Mouse (Mus musculus) bone marrow macrophage, adult 2 months (primary cell): ENCODE data around the gene Olfr160. TPM values are rescaled to one million over a fixed set of nuclear protein-coding genes. Genes with fewer than 3 reads are reported as not detected.

Source experiments
- H3K27ac ChIP-seq: 2 replicates; pipeline ENCODE4 v1.5.1; 2012; ENCODE audit warnings: low read depth, low read length; ENCODE audit not compliant: insufficient read depth
- H3K4me1 ChIP-seq: 2 replicates; pipeline ENCODE4 v1.6.1; 2012; ENCODE audit warnings: low read length; ENCODE audit not compliant: control insufficient read depth, insufficient read depth
- H3K4me3 ChIP-seq: 2 replicates; pipeline ENCODE4 v1.5.1; 2012; ENCODE audit warnings: mild to moderate bottlenecking, low read length, moderate library complexity; ENCODE audit not compliant: insufficient read depth
- CTCF ChIP-seq: IDR thresholded peaks from 2 replicates; pipeline ENCODE4 v1.5.1; 2012; ENCODE audit warnings: low read depth, mild to moderate bottlenecking, low read length, moderate library complexity
- POLR2A ChIP-seq: IDR thresholded peaks from 2 replicates; pipeline ENCODE4 v1.6.1; 2012; ENCODE audit warnings: mild to moderate bottlenecking, low read depth, low read length, borderline replicate concordance
- polyA plus RNA-seq: library from polyadenylated mRNA; stranded (reverse); fragments of >200 nt; gene quantifications from 2 replicates; pipeline ENCODE4 v1.2.4, GENCODE M21; 2012; ENCODE audit not compliant: missing spikeins, insufficient read depth, insufficient read length

Olfr160 gene
- polyA plus RNA-seq, 1 experiment = not detected

- no peaks in the 10 kb centered on the region for H3K4me1 ChIP-seq
- no peak overlapping the region for H3K27ac ChIP-seq
- no peak for TF ChIP-seq POLR2A
- TF ChIP-seq CTCF = no peak
- no peak overlapping the region for H3K4me3 ChIP-seq
Measured at GRCm38 (mm10) chr9:37687288-37687940, 28.6 kb downstream of the Olfr160 start.

GRCm38 (mm10) chr9:37681123-37681522 is 34.9 kb downstream of the Olfr160 start:
- Histone ChIP-seq H3K27ac (no peak overlapping the region), H3K4me3 (no peak overlapping the region), H3K4me1 (no peaks in the 10 kb centered on the region)
- TF ChIP-seq CTCF (no peak), POLR2A (no peak)

GRCm38 (mm10) chr9:37675287-37675686 is 40.8 kb downstream of the Olfr160 start:
- TF ChIP-seq POLR2A (no peak), CTCF (no peak)
- Histone ChIP-seq H3K4me1 (no peaks in the 10 kb centered on the region), H3K4me3 (no peak overlapping the region), H3K27ac (no peak overlapping the region)

- Histone ChIP-seq H3K4me3 (no peak overlapping the region), H3K4me1 (no peaks in the 10 kb centered on the region), H3K27ac (no peak overlapping the region)
- no peak for TF ChIP-seq POLR2A
- no peak for TF ChIP-seq CTCF
Measured at GRCm38 (mm10) chr9:37670261-37670660, 45.8 kb downstream of the Olfr160 start.

GRCm38 (mm10) chr9:37669678-37670077 is 46.4 kb downstream of the Olfr160 start:
- H3K4me3 ChIP-seq = no peak overlapping the region
- H3K4me1 ChIP-seq = no peaks in the 10 kb centered on the region
- TF ChIP-seq CTCF (no peak), POLR2A (no peak)
- H3K27ac ChIP-seq = no peak overlapping the region

GRCm38 (mm10) chr9:37669115-37669514 is 46.9 kb downstream of the Olfr160 start, which contains the start of gene Panx3:
Gene Panx3 (minus strand): TSS chr9:37669235.
- Histone ChIP-seq H3K27ac (no peak within 1 kb of the TSS), H3K4me1 (no peaks in the 10 kb centered on the region), H3K4me3 (no peak within 1 kb of the TSS)
- TF ChIP-seq CTCF = no peak
- no peak for TF ChIP-seq POLR2A

- TF ChIP-seq CTCF = no peak
- TF ChIP-seq POLR2A = no peak
- no peaks in the 10 kb centered on the region for H3K4me1 ChIP-seq
- H3K4me3 ChIP-seq = no peak overlapping the region
- no peak overlapping the region for H3K27ac ChIP-seq
Measured at GRCm38 (mm10) chr9:37666045-37666444, 50.0 kb downstream of the Olfr160 start.

- Histone ChIP-seq H3K4me3 (no peak overlapping the region), H3K27ac (no peak overlapping the region), H3K4me1 (no peaks in the 10 kb centered on the region)
- TF ChIP-seq POLR2A (no peak), CTCF (no peak)
Measured at GRCm38 (mm10) chr9:37664604-37665003, 51.4 kb downstream of the Olfr160 start.

GRCm38 (mm10) chr9:37663210-37663609 is 52.8 kb downstream of the Olfr160 start:
- no peaks in the 10 kb centered on the region for H3K4me1 ChIP-seq
- H3K27ac ChIP-seq = no peak overlapping the region
- no peak for TF ChIP-seq CTCF
- no peak for TF ChIP-seq POLR2A
- no peak overlapping the region for H3K4me3 ChIP-seq

GRCm38 (mm10) chr9:37659413-37659812 is 56.6 kb downstream of the Olfr160 start:
- H3K4me1 ChIP-seq = no peaks in the 10 kb centered on the region
- TF ChIP-seq POLR2A = no peak
- no peak for TF ChIP-seq CTCF
- no peak overlapping the region for H3K27ac ChIP-seq
- no peak overlapping the region for H3K4me3 ChIP-seq

Other genes with a start within 250 kb of the Olfr160 start
- gene Msantd2, start 226.9 kb downstream of the Olfr160 start, polyA plus RNA-seq = 23.5 and 27.3 TPM in 2 replicates
- gene Esam, start 188.2 kb downstream of the Olfr160 start, polyA plus RNA-seq = 0.97 TPM in 1 of 2 replicates, not detected in the other
- not detected in 2 replicates for gene Vsig2, start 177.0 kb downstream of the Olfr160 start, polyA plus RNA-seq
- gene Nrgn, start 163.3 kb downstream of the Olfr160 start, polyA plus RNA-seq = not detected in 2 replicates
- gene Siae, start 160.6 kb downstream of the Olfr160 start, polyA plus RNA-seq = 28.8 and 31.5 TPM in 2 replicates
- 1.3 and 1.6 TPM in 2 replicates for gene Spa17, start 102.5 kb downstream of the Olfr160 start, polyA plus RNA-seq
- gene Tbrg1, start 58.9 kb downstream of the Olfr160 start, polyA plus RNA-seq = 36.4 and 36.5 TPM in 2 replicates
- gene Panx3, start 47.0 kb downstream of the Olfr160 start, polyA plus RNA-seq = not detected in 2 replicates
- gene Olfr874, start 28.9 kb upstream of the Olfr160 start, polyA plus RNA-seq = not detected in 2 replicates
- gene Olfr875, start 55.6 kb upstream of the Olfr160 start, polyA plus RNA-seq = not detected in 2 replicates
- 0.17 TPM in 1 of 2 replicates, not detected in the other for gene Olfr876, start 86.8 kb upstream of the Olfr160 start, polyA plus RNA-seq
- gene Olfr877, start 138.0 kb upstream of the Olfr160 start, polyA plus RNA-seq = not detected in 2 replicates
- 0.16 TPM in 1 of 2 replicates, not detected in the other for gene Olfr145, start 180.5 kb upstream of the Olfr160 start, polyA plus RNA-seq
- gene Olfr878, start 201.6 kb upstream of the Olfr160 start, polyA plus RNA-seq = not detected in 2 replicates